Mouse (Mus musculus) 416B (cell line): ENCODE data around the gene Frat2.
"Not testable (repeated sequence)": the region's sequence is repeated elsewhere in the genome, so short reads cannot be mapped to it uniquely, and the experiment has no call there.

Experiments used
- DNase-seq: peaks from one replicate; pipeline ENCODE4 v3.0.0; 2011; ENCODE audit warnings: low read depth

Frat2 gene

GRCm38 (mm10) chr19:41847992-41848851 lies at the start of gene Frat2:
TSS of gene Frat2 (minus strand) at chr19:41848132.
- peak; percentile 96 for DNase-seq

GRCm38 (mm10) chr19:41896319-41896711 lies 48.4 kb upstream of the Frat2 start:
- no peak for DNase-seq

GRCm38 (mm10) chr19:41895460-41896318 lies 47.8 kb upstream of the Frat2 start, which contains the start of gene Rrp12:
TSS of gene Rrp12 (minus strand) at chr19:41896173.
- peak; percentile 96 for DNase-seq

DNA sequence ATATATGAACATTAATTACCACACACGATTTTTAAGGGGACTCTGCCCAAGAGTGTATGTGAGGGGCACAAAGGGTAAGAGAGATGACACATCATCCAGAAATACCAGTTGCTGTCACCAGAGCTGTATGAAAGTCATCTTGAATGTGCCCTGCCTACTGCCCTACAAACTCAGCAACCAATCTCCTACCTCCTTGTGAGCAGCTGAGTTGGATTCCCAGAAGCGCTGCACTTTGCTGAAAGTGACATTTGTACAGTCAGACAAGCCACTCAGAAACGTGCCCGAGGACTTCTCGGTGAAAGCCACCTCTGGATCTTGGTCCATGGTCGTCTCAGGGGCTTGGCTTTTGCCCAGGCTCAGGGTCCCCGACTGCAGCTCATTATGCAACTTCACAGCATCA lies 47.0 kb upstream of the Frat2 start:
- peak; percentile 56 for DNase-seq

DNA sequence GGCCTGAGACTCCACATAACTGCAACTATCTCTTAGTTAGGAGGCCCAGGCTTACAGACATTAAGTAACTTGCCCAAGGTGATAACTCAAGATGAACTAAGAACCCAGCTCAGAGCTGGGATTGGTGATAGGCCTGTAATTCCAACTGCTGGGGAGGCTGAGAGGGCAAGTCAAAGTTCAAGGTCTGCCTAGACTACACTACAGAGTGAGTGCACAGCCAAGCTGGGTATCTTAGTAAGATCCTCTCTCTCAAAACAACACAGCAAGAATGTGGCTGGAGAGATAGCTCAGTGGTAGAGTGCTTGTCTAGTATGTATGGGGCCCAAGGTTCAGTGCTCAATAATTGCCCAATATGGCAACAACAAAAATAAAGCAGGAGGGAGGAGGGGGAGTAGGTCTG lies 40.3 kb upstream of the Frat2 start:
- no peak for DNase-seq

GRCm38 (mm10) chr19:41883882-41884281 lies 36.0 kb upstream of the Frat2 start:
- DNase-seq = no peak

DNA sequence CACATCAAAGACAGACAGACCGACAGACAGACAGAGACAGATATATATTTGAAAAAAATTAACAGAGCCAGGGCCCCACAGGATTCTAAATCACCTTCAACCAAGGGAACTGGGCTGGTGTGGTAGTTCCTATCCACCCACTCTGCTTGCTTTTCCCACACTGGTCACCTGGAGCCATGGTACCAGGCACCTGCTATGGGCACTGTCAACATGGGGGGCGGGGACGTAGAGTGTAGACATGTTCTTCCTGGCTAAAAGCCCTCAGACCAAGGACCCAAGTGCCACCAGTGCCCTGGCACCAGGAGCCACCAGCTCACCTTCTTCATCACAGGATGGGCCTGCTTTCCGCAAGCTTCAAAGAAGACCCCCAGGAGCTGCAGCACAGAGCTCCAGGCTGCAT lies 33.9 kb upstream of the Frat2 start:
- no peak for DNase-seq

DNA sequence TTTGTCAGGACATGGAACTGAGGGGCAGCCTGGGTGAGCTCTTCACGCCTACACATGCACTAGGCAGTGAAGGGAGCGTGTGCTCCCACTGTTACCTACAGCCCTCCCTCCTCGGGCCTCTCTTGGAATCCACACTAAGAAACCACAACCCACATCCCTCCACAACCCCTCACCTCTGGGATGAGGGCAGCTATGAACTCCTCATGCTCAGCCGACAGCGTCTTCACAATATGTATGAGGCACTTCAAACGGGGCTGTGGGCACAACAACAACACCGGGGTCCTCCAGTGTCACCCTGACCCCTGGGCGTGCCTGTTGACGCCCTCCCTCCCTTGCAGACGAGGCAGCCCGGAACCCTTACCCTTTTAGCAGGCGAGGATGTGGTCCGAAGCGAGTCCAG lies 26.4 kb upstream of the Frat2 start:
- DNase-seq = no peak

DNA sequence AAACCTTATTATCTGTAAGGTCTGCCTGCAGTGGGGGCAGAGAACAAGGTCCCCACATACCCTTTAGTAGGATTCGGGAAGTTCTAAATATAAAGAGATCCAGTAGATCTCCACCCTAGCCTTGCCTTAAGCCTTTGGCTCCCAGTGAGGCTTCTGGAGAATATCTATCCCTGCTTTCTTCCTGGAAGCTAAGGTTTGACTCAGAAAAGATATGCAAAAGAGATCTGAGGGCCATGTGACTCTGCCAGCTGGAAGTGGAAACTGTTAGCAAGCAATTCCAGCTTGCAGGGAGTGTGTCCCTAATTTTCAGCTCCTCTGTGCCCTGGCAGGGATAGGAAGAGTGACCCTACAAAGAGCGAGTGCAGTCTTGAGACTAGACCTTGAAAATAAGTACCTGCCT lies 24.4 kb upstream of the Frat2 start:
- no peak for DNase-seq

DNA sequence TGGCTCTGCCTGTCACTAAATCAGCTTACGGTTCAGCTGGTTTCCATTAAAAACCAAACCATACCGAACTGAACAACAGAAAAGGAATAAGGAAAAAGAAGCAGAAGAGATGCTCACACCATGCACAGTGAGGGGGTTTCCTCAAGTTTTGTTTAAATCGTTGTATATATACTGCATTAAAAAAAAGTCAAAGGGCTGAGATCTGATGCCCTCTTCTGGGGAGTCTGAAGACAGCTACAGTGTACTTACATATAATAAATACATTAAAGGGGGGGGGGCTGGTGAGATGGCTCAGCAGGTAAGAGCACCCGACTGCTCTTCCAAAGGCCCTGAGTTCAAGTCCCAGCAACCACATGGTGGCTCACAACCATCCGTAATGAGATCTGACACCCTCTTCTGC lies 22.0 kb upstream of the Frat2 start:
- DNase-seq = peak; percentile 54

DNA sequence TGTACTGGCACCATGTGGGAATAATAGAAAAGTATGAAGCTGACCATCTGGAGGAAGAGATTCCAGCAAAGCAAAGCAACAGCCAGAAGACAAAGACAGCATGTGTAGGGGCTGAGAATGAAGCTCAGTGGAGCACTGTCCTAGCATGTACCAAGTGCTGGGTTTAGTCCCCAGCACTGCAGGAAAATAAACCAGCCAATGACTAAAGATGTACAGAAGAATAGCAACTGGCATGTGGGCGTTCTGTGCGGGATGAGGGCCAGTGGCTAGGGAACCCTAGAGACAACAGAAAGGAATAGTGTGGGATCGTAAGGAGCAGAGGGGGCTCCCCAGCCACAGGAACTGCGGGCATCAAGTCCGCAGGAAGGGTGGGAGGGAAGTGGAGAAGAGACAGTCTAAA lies 21.4 kb upstream of the Frat2 start:
- DNase-seq = no peak

- DNase-seq = no peak
Observed at GRCm38 (mm10) chr19:41866707-41867106, 18.8 kb upstream of the Frat2 start.

DNA sequence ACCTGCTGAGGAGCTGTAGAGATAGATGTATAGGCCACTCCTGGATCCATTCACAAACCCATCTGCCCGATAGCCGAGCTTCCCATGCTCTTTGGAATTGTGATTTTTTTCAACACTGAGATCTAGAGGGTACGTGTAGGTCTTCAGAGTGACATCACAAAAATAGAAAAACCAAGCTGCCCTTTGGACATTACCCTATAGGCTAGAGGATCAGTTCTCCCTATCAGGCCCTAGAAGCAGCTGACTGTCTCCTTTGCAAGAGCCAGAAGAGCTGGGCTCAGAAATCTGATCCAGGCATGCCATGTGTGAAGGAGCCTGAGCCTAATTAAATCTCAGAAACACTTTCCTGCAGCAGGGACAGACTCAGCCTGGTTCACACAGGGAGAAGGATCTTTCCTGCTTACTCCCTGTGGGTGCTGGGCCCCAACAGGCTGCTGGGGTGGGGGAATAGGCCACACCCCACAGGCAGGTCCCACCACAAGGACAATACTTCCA lies 9.9 kb upstream of the Frat2 start:
- no peak for DNase-seq

DNA sequence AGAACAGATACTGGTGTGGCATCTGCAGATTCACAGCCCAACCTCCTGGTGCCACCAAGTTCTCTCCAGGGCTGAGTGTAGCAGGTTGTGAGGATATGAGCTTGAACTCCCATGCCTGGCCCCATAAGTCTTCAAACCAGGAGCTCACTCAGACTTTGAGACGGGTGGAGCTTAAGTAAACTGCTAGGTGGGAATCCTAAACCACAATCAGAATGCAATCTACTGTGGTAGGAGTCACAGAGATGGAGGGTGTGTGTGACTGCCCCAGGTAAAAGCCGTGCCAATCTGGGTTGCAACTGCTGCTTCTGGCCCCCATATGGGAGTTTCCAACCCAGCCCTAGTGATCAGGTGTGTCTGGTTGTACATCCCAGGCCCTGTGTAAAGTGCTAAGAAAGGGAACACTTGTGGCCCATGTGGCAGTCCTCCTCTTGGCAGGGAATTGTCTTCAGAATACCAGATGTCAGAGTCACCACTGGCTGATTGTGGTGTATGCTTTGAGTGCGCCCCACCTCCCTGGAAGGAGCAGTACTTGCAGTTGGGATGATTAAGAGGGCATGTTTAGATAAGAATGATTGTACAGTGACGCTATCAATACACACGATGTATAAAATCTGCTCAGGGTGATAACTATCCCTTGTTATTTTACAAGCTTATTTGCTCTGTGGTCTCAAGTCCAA lies 9.3 kb upstream of the Frat2 start:
- no peak for DNase-seq

- no peak for DNase-seq
Observed at GRCm38 (mm10) chr19:41852423-41852822, 4.5 kb upstream of the Frat2 start.

GRCm38 (mm10) chr19:41850719-41851543 lies 3.0 kb upstream of the Frat2 start:
- DNase-seq = no peak

- no peak for DNase-seq
Observed at GRCm38 (mm10) chr19:41850021-41850718, 2.2 kb upstream of the Frat2 start.

DNA sequence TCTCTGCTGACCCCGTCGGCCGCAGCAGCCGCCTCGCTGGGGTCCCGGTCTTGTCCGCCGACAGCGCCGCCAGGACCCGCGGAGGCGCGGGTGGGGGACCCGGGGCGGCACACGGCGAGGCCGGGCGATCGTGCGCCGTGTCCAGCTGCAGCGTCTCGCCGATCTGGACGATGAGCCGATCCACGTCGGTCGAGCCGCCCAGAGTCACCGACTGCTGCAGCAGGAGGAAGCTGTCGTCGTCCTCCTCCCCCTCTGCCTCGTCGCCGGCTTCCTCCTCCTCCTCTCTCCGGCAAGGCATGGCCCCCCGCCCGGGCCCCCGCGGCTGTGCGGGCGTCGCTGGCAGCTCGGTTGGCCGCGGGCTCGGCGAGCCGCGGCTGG lies 329 bp downstream of the Frat2 start:
- not testable (repeated sequence) for DNase-seq

DNA sequence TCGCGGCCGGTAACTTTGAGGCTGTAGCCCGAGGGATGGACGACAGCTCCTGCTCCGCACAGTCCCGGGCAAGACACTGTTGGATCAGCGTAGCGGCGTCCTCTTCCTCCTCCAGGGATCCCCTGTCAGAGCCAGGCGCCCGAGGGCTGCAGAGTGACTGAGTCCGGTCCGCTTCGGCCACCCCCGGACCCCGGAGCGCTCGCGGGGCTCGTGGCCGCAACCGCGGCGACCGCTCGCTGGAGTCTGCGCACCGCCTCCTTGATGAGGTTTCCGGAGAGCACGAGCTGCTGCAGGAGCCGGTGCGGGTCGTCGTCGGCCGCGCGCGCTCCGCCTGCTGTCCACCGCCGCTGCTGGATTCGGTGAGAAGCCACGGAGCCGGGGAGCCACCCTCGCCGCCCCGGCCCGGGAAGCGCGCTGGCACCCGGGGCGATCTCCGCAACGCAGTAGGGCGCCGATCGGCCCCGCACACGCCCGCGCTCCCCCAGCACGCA lies 796 bp downstream of the Frat2 start:
- peak; percentile 41 for DNase-seq

DNA sequence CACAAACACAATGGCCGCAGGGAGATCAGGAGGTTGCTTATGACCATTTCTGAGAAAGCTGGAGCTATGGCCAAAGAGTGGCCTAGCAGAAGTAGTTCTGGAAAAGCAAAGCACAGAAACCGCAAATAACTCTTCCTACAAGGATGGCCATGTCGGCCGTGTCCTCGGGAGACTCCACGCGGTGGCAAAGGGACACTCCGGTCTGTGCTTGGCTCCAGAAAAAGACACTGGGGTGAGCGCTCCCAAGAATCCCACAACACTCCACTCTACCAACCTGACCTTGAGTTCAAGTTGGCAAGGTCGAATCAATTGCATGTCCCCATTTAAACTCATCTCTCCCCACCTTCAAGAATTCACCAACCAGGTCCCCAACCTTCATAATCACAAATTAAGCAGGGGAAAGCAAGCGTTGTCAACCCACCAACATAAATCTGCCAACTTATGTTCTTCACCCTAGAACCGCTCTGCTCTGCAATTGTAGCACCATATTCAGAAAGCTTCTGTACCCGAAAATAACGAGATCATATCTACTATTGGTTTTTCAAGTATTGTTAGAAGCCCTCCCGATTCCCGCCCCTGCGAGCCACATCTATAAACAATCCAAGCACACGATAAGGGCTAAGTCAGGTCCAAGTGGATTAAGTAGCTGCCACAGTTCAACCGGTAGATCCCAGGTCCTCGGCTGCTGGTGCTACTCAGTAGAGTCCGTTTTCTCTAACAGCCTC lies 1.4 kb downstream of the Frat2 start:
- peak; percentile 36 for DNase-seq
